Mouse (Mus musculus): ENCODE results near the gene Zfp975.
"Not testable (repeated sequence)": the region's sequence is repeated elsewhere in the genome, so short reads cannot be mapped to it uniquely, and the experiment has no call there.

Zfp975 gene

DNA sequence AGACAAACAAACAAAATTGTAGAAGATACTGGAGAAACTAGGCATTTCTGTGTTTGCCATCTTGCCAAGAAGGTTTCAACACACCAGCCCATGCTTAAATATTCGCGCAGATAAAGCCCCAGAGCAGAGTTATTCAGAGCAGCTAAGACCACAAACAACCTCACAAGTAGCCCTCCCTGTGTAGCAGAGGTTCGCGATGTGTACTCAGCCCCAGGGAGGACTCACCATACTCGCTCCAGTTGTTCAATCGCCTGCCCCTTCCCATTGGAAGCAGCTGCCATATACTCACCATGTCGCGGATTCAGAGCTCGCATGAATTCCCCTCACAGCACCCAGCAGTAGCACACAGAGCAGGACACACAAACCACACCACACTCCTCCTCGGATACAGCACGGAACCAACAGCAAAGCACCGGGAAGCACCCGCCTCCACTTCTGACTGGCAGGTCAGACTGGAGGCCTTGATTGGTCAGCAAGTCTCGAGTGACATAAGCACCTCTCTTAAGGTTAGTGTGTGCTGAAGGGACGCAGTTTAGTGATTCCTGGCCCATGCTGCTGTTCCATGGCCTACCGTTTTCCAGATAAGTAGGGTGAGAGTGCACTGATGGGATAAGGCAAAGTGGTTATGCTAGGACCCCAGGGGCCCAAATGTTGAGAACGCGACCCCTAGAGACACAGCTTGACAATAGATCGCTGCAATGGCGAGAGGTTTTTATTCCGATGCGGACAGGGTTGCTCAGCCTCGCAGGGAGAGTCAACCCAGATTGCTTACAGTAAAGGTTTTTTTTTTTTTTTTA, at the start of gene Zfp975:
Gene Zfp975, minus strand, starts transcription at position 381 of the 797 bp plus-strand sequence.
- peak; percentile 83 to 85 for DNase-seq (ENCODE audit: low spot score in 2 of 2)

DNA sequence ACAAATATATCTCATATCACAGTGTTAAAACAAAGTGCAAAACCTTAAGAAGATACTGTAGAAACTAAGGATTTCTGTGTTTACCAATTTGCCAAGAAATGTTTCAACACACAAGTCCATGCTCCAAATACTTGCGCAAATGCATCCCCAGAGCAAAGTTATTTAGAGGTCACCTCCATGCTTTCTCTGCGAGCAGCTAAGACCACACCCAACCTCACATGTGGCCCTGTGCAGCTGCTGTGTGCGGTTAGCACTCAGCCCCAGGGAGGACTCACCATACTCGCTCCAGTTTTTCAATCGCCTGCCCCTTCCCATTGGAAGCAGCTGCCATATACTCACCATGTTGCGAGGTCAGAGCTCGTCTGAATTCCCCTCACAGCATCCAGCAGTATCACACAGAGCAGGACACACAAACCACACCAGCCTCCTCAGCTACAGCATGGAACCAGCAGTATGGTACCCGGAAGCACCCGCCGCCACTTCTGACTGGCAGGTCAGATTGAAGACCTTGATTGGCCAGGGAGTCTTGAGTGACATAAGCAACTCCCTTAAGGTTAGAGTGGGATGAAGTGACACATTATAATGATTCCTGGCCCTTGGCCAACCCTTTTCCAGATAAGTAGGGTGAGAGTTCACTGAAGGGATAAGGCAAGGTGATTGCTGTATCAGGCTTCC, 46.1 kb upstream of the Zfp975 start:
- no peak for DNase-seq (ENCODE audit: low spot score in 2 of 2)

DNA sequence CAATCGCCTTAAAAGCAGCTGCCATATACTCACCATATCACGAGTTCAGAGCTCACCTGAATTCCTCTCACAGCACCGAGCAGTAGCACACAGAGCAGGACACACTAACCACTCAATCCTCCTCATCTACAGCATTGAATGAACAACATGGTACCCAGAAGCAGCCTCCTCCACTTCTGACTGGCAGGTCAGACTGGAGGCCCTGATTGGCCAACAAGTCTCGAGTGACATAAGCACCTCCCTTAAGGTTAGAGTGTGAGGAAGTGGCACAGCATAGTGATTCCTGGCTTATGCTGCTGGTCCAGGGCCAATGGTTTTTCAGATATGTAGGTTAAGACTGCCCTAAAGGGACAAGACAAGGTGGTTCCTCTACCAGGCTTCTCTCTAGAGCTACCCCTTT, 34.4 kb upstream of the Zfp975 start, which contains the start of gene Gm17067:
Gene Gm17067, minus strand, starts transcription at position 101 of the 400 bp plus-strand sequence.
- not testable (repeated sequence) for DNase-seq (ENCODE audit: low spot score in 2 of 2)

- DNase-seq (ENCODE audit: low spot score in 2 of 2), result peak in 1 of 2 experiments; percentile 23
Measured at GRCm38 (mm10) chr7:42693251-42693650, 709 bp upstream of the Zfp975 start.

GRCm38 (mm10) chr7:42680081-42680480, 12.5 kb downstream of the Zfp975 start:
- DNase-seq (ENCODE audit: low spot score in 2 of 2), result not testable (repeated sequence)

- not testable (repeated sequence) for DNase-seq (ENCODE audit: low spot score in 2 of 2)
Measured at GRCm38 (mm10) chr7:42679646-42680045, 12.9 kb downstream of the Zfp975 start.

DNA sequence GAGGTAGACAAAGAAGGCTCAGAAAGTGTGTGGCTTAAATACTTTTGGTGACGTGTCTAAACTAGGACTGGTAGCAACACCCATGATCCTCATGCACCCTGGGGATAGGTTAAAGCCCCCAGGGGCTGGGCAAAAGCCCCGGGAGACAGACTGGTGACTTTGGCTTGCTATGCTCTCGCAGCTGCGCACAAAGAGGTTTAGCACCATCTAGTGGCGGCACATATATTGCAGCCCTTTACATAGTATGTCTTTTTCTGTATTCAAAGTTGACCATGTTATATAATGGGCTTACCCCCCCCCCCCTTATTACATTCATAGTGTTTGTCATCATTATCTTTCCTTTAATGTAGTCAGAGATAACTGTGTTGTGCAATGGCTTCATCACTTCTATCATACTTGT, 32.4 kb downstream of the Zfp975 start:
- DNase-seq (ENCODE audit: low spot score in 2 of 2), result not testable (repeated sequence)

- DNase-seq (ENCODE audit: low spot score in 2 of 2), result not testable (repeated sequence)
Measured at GRCm38 (mm10) chr7:42655211-42655610, 37.3 kb downstream of the Zfp975 start.

DNA sequence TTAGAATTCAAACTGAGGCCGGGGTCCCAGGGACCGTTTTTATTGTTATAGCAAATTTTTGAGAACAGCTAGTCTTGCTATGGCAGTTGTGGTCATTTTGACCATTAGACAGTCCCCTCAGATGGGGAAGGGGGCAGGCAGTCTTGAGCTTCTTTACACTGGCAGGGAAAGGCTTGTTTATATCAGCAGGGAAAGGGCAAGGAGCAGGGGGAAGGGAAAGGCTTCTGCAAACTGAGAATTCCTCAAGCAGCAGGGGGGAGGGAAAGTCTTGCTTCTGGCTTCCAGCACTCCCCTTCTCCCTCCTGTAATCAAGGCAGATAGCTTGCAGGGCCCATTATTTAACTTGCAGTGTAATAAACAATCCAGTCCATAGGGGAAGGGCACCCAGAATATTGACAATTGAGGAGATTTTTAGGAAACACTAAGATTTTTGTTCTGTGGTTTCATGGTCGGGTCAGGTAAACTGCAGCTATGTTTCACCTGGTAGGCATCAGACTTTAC, 49.4 kb downstream of the Zfp975 start:
- DNase-seq (ENCODE audit: low spot score in 2 of 2), result not testable (repeated sequence)

DNA sequence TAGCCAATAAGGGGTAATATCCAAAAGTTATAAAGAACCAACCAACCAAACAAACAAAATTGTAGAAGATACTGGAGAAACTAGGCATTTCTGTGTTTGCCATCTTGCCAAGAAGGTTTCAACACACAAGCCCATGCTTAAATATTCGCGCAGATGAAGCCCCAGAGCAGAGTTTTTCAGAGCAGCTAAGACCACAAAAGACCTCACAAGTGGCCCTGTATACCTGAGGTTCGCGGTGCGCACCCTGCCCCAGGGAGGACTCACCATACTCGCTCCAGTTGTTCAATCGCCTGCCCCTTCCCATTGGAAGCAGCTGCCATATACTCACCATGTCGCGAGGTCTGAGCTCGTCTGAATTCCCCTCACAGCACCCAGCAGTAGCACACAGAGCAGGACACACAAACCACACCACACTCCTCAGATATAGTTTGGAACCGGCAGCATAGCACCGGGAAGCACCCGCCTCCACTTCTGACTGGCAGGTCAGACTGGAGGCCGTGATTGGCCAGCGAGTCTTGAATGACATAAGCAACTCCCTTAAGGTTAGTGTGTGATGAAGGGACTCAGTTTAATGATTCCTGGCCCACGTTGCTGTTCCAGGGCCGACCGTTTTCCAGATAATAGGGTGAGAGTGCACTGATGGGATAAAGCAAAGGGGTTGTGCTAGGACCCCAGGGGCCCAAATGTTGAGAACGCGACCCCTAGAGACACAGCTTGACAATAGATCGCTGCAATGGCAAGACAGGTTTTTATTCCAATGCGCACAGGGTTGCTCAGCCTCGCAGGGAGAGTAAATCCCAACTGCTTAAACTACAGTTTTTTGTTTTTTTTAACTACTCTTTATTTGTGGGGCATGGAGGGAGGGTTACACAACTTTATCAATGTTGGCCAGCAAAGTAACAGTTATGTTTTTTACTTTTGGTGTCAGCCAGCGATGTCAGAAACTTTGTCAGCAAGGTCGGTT, 50.1 kb downstream of the Zfp975 start, which contains the start of gene Zfp976:
Gene Zfp976, minus strand, starts transcription at position 437 of the 964 bp plus-strand sequence.
- DNase-seq (ENCODE audit: low spot score in 2 of 2), result peak; percentile 54 to 59

DNA sequence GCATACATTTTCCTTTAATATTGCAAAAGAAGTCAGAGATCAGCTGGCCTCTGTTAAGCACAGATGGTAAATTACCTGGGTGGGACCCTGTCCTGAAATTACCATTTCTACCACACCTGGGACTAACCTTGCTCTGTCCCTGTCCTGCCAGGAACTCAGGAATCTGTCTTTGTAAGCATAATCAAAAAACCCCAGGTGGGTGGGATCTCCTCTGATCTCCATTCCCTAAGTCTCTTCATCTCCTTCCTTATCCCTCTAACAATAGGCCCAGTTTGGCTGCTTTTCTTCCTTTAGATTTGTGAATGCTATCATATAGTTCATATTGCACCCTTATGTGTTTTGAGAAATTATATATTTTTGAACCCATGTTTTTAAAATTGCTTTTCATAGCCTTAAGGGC, 61.5 kb downstream of the Zfp975 start:
- not testable (repeated sequence) for DNase-seq (ENCODE audit: low spot score in 2 of 2)
